Mouse (Mus musculus): Measurements from ENCODE around the gene Fau. TPM values are rescaled to one million over a fixed set of nuclear protein-coding genes. Genes with fewer than 3 reads are reported as not detected.
A peak's percentile ranks its signal among the peaks of the same experiment; 100 is the strongest.

Gene Fau
- polyA plus RNA-seq, 1 experiment from 2014 or later, result 618 TPM

- peaks cover 45% of the 10 kb centered on the region for H3K36me3 ChIP-seq (ENCODE audit: control insufficient read depth, insufficient read depth, low read length)
- H3K27ac ChIP-seq (replicated peaks in 1 of 2; ENCODE audit: control insufficient read depth in 1 of 2, insufficient read depth in 1 of 2, low read depth in 2 of 2, low read length in 2 of 2), result peak overlapping the region in 1 of 2 experiments; percentile 82; a peak in 2 of 4 replicates
- WGBS, result 26% methylated on average over 5 of the region's 5 CpGs
- H3K9ac ChIP-seq (ENCODE audit: low read length), result peak overlapping the region; percentile 94
- no peaks in the 10 kb centered on the region for H3K27me3 ChIP-seq (ENCODE audit: control insufficient read depth, insufficient read depth, low read length)
- H3K9me3 ChIP-seq (ENCODE audit: control insufficient read depth, low read length), result no peaks in the 10 kb centered on the region
- peak overlapping the region; percentile 86 for H3K4me2 ChIP-seq (ENCODE audit: low read length)
- H3K4me3 ChIP-seq (ENCODE audit: control insufficient read depth in 1 of 2, insufficient read depth in 1 of 2, low read depth in 1 of 2, low read length in 2 of 2), result peak overlapping the region; percentile 81 to 88
- peaks cover 9 to 33% of the 10 kb centered on the region in 2 experiments for H3K4me1 ChIP-seq (ENCODE audit: control insufficient read depth in 2 of 2, insufficient read depth in 2 of 2, low read length in 2 of 2)
- ATAC-seq (ENCODE audit: insufficient number of reproducible peaks, insufficient read depth, low FRiP score, low read depth), result no peak
These were observed 869 bp downstream of the Fau start for GRCm38 (mm10) chr19:6058513-6058912.

GRCm38 (mm10) chr19:6058966-6059365 lies 1.3 kb downstream of the Fau start:
- H3K36me3 ChIP-seq (ENCODE audit: control insufficient read depth, insufficient read depth, low read length), result peaks cover 40% of the 10 kb centered on the region
- peak overlapping the region in 1 of 2 experiments; percentile 82; a peak in 1 of 4 replicates for H3K27ac ChIP-seq (replicated peaks in 1 of 2; ENCODE audit: control insufficient read depth in 1 of 2, insufficient read depth in 1 of 2, low read depth in 2 of 2, low read length in 2 of 2)
- no peaks in the 10 kb centered on the region for H3K27me3 ChIP-seq (ENCODE audit: control insufficient read depth, insufficient read depth, low read length)
- H3K4me3 ChIP-seq (ENCODE audit: control insufficient read depth in 1 of 2, insufficient read depth in 1 of 2, low read depth in 1 of 2, low read length in 2 of 2), result peak overlapping the region in 1 of 2 experiments; percentile 88; a peak in 2 of 4 replicates
- peak overlapping the region; percentile 94 for H3K9ac ChIP-seq (ENCODE audit: low read length)
- 88% methylated on average over 5 of the region's 5 CpGs for WGBS
- H3K4me1 ChIP-seq (ENCODE audit: control insufficient read depth in 2 of 2, insufficient read depth in 2 of 2, low read length in 2 of 2), result peaks cover 9 to 33% of the 10 kb centered on the region in 2 experiments
- H3K4me2 ChIP-seq (ENCODE audit: low read length), result peak overlapping the region; percentile 86
- no peak for ATAC-seq (ENCODE audit: insufficient number of reproducible peaks, insufficient read depth, low FRiP score, low read depth)
- no peaks in the 10 kb centered on the region for H3K9me3 ChIP-seq (ENCODE audit: control insufficient read depth, low read length)

- WGBS, result under 1% methylated on average over 58 of the region's 58 CpGs
- Histone ChIP-seq H3K4me1 (ENCODE audit: control insufficient read depth in 2 of 2, insufficient read depth in 2 of 2, low read length in 2 of 2) (peaks cover 9 to 33% of the 10 kb centered on the region in 2 experiments), H3K4me3 (ENCODE audit: control insufficient read depth in 1 of 2, insufficient read depth in 1 of 2, low read depth in 1 of 2, low read length in 2 of 2) (peak within 1 kb of the TSS; percentile 70 to 91), H3K27ac (replicated peaks in 1 of 2; ENCODE audit: control insufficient read depth in 1 of 2, insufficient read depth in 1 of 2, low read depth in 2 of 2, low read length in 2 of 2) (peak within 1 kb of the TSS; percentile 81 to 94), H3K9ac (ENCODE audit: low read length) (peak within 1 kb of the TSS; percentile 96), H3K9me3 (ENCODE audit: control insufficient read depth, low read length) (no peaks in the 10 kb centered on the region), H3K4me2 (ENCODE audit: low read length) (peak within 1 kb of the TSS; percentile 98), H3K36me3 (ENCODE audit: control insufficient read depth, insufficient read depth, low read length) (peaks cover 19% of the 10 kb centered on the region), H3K27me3 (ENCODE audit: control insufficient read depth, insufficient read depth, low read length) (no peaks in the 10 kb centered on the region)
- peak; percentile 61 for ATAC-seq (ENCODE audit: insufficient number of reproducible peaks, insufficient read depth, low FRiP score, low read depth)
These were observed 3.4 kb downstream of the Fau start, which contains the start of gene Znhit2 for GRCm38 (mm10) chr19:6061021-6061533. Gene Znhit2 (plus strand): TSS chr19:6061192.

- H3K27ac ChIP-seq (replicated peaks in 1 of 2; ENCODE audit: control insufficient read depth in 1 of 2, insufficient read depth in 1 of 2, low read depth in 2 of 2, low read length in 2 of 2), result peak overlapping the region; percentile 81 to 94
- 2% methylated on average over 44 of the region's 44 CpGs for WGBS
- ATAC-seq (ENCODE audit: insufficient number of reproducible peaks, insufficient read depth, low FRiP score, low read depth), result no peak
These were observed 4.1 kb downstream of the Fau start for GRCm38 (mm10) chr19:6061641-6062302.

GRCm38 (mm10) chr19:6062418-6062817 lies 4.8 kb downstream of the Fau start:
- H3K9me3 ChIP-seq (ENCODE audit: control insufficient read depth, low read length), result no peaks in the 10 kb centered on the region
- peak overlapping the region; percentile 96 for H3K9ac ChIP-seq (ENCODE audit: low read length)
- ATAC-seq (ENCODE audit: insufficient number of reproducible peaks, insufficient read depth, low FRiP score, low read depth), result no peak
- 65% methylated on average over 5 of the region's 5 CpGs for WGBS
- no peaks in the 10 kb centered on the region for H3K27me3 ChIP-seq (ENCODE audit: control insufficient read depth, insufficient read depth, low read length)
- H3K4me3 ChIP-seq (ENCODE audit: control insufficient read depth in 1 of 2, insufficient read depth in 1 of 2, low read depth in 1 of 2, low read length in 2 of 2), result peak overlapping the region; percentile 70 to 91
- H3K4me1 ChIP-seq (ENCODE audit: control insufficient read depth in 2 of 2, insufficient read depth in 2 of 2, low read length in 2 of 2), result peaks cover 18 to 37% of the 10 kb centered on the region in 2 experiments
- peak overlapping the region; percentile 98 for H3K4me2 ChIP-seq (ENCODE audit: low read length)
- peak overlapping the region in 1 of 2 experiments; percentile 94; a peak in 1 of 4 replicates for H3K27ac ChIP-seq (replicated peaks in 1 of 2; ENCODE audit: control insufficient read depth in 1 of 2, insufficient read depth in 1 of 2, low read depth in 2 of 2, low read length in 2 of 2)
- H3K36me3 ChIP-seq (ENCODE audit: control insufficient read depth, insufficient read depth, low read length), result peaks cover 18% of the 10 kb centered on the region

More at GRCm38 (mm10) chr19:6061641-6062302, 4.1 kb downstream of the Fau start:
- H3K9ac ChIP-seq (ENCODE audit: low read length), result peak overlapping the region; percentile 96
- H3K9me3 ChIP-seq (ENCODE audit: control insufficient read depth, low read length), result no peaks in the 10 kb centered on the region
- peaks cover 18% of the 10 kb centered on the region for H3K36me3 ChIP-seq (ENCODE audit: control insufficient read depth, insufficient read depth, low read length)
- H3K27me3 ChIP-seq (ENCODE audit: control insufficient read depth, insufficient read depth, low read length), result no peaks in the 10 kb centered on the region
- peak overlapping the region; percentile 98 for H3K4me2 ChIP-seq (ENCODE audit: low read length)
- H3K4me1 ChIP-seq (ENCODE audit: control insufficient read depth in 2 of 2, insufficient read depth in 2 of 2, low read length in 2 of 2), result peaks cover 12 to 33% of the 10 kb centered on the region in 2 experiments
- H3K4me3 ChIP-seq (ENCODE audit: control insufficient read depth in 1 of 2, insufficient read depth in 1 of 2, low read depth in 1 of 2, low read length in 2 of 2), result peak overlapping the region; percentile 70 to 91

- Histone ChIP-seq H3K9me3 (ENCODE audit: control insufficient read depth, low read length) (no peaks in the 10 kb centered on the region), H3K27ac (replicated peaks in 1 of 2; ENCODE audit: control insufficient read depth in 1 of 2, insufficient read depth in 1 of 2, low read depth in 2 of 2, low read length in 2 of 2) (no peak overlapping the region), H3K36me3 (ENCODE audit: control insufficient read depth, insufficient read depth, low read length) (peaks cover 18% of the 10 kb centered on the region), H3K4me1 (ENCODE audit: control insufficient read depth in 2 of 2, insufficient read depth in 2 of 2, low read length in 2 of 2) (peaks cover 21 to 42% of the 10 kb centered on the region in 2 experiments), H3K9ac (ENCODE audit: low read length) (no peak overlapping the region), H3K4me3 (ENCODE audit: control insufficient read depth in 1 of 2, insufficient read depth in 1 of 2, low read depth in 1 of 2, low read length in 2 of 2) (no peak overlapping the region), H3K27me3 (ENCODE audit: control insufficient read depth, insufficient read depth, low read length) (no peaks in the 10 kb centered on the region), H3K4me2 (ENCODE audit: low read length) (no peak overlapping the region)
- 92% methylated on average over 6 of the region's 6 CpGs for WGBS
- ATAC-seq (ENCODE audit: insufficient number of reproducible peaks, insufficient read depth, low FRiP score, low read depth), result no peak
These were observed 5.4 kb downstream of the Fau start for GRCm38 (mm10) chr19:6063081-6063480.

GRCm38 (mm10) chr19:6066571-6066970 lies 8.9 kb downstream of the Fau start:
- no peaks in the 10 kb centered on the region for H3K27me3 ChIP-seq (ENCODE audit: control insufficient read depth, insufficient read depth, low read length)
- H3K4me2 ChIP-seq (ENCODE audit: low read length), result peak overlapping the region; percentile 96
- H3K9ac ChIP-seq (ENCODE audit: low read length), result peak overlapping the region; percentile 65
- H3K4me3 ChIP-seq (ENCODE audit: control insufficient read depth in 1 of 2, insufficient read depth in 1 of 2, low read depth in 1 of 2, low read length in 2 of 2), result peak overlapping the region; percentile 43 to 49
- H3K9me3 ChIP-seq (ENCODE audit: control insufficient read depth, low read length), result no peaks in the 10 kb centered on the region
- peak overlapping the region in 1 of 2 experiments; percentile 39; a peak in 1 of 4 replicates for H3K27ac ChIP-seq (replicated peaks in 1 of 2; ENCODE audit: control insufficient read depth in 1 of 2, insufficient read depth in 1 of 2, low read depth in 2 of 2, low read length in 2 of 2)
- peaks cover 33% of the 10 kb centered on the region for H3K36me3 ChIP-seq (ENCODE audit: control insufficient read depth, insufficient read depth, low read length)
- no peak for ATAC-seq (ENCODE audit: insufficient number of reproducible peaks, insufficient read depth, low FRiP score, low read depth)
- WGBS, result 42% methylated on average over 5 of the region's 5 CpGs
- peaks cover 22 to 35% of the 10 kb centered on the region in 2 experiments for H3K4me1 ChIP-seq (ENCODE audit: control insufficient read depth in 2 of 2, insufficient read depth in 2 of 2, low read length in 2 of 2)
